Mouse (Mus musculus) T-helper 2 cell (primary cell): ENCODE data around the gene Gatad2a.
"Not testable (repeated sequence)": the region's sequence is repeated elsewhere in the genome, so short reads cannot be mapped to it uniquely, and the experiment has no call there.

Experiments
- in situ Hi-C: fragments of 300-600 bp; cut with MboI, MseI; formaldehyde crosslinking; loops from one replicate; pipeline ENCODE4 v1.15.1; 2025; ENCODE audit warnings: high pct_unique_total_duplicates

Gatad2a gene

GRCm38 (mm10) chr8:69995422-69995775 is 785 bp downstream of the Gatad2a start:
- in situ Hi-C loops = no loop called here

- in situ Hi-C loops = not testable (repeated sequence)
Observed at GRCm38 (mm10) chr8:69988936-69989335, 7.2 kb downstream of the Gatad2a start.

- in situ Hi-C loops = no loop called here
Observed at GRCm38 (mm10) chr8:69987744-69988143, 8.4 kb downstream of the Gatad2a start.

DNA sequence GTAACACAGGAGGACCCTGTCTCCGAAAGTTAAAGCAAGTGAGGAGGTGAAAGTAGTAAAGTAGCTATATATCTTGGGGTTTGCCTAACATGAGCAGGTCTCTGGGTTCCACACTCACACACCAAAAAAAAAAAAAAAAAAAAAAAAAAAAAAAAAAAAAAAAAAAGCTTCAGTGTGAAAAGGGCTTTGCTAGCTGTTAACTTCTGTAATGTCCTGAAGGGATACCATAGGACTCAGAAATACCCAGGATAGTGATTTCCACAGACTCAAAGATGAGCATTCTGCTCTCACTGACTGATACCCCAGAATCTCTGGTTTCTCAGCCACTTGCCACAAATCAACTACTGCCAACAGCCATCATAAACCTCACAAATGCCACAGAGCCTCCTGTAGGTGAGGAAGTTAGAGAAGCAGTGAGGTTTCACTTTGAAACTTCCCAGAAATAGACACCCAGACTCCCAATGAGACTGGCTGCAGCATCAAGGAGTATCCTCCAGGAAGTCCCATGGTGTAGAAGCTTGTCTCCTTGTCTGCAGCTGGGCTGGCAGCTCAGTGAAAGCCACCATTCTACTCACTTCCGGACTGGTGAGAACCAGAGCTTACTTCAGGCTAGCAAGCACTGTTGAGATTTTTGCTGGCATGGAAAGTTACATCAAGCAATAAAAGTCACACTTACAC is 11.2 kb downstream of the Gatad2a start:
- in situ Hi-C loops = no loop called here

- in situ Hi-C loops = no loop called here
Observed at GRCm38 (mm10) chr8:69978456-69978855, 17.7 kb downstream of the Gatad2a start.

GRCm38 (mm10) chr8:69974806-69975205 is 21.4 kb downstream of the Gatad2a start:
- in situ Hi-C loops = no loop called here

DNA sequence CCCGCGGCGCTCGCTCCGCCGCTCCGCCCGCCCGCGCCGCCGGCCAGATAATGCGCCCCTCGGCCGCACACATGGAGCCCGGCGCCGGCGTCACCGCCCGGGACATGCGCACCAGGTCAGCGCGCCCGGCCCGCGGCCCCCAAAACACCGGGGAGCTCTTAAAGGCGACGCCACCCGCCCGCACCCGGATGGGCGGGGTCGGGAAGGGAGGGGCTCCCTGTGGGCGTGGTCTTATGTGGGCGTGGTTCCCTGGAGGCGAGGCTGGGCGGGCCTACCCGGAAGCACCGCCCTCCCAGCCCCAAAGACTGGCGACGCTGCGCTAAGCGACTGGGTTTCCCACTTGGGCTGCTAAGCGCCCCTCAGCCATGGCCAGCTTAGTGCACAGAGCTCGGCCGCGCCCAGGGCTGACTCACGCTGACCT is 22.0 kb downstream of the Gatad2a start:
- in situ Hi-C loops = no loop called here

GRCm38 (mm10) chr8:69973442-69974161 is 22.6 kb downstream of the Gatad2a start:
- in situ Hi-C loops = no loop called here

- in situ Hi-C loops = no loop called here
Observed at GRCm38 (mm10) chr8:69973063-69973441, 23.1 kb downstream of the Gatad2a start.

GRCm38 (mm10) chr8:69970880-69971279 is 25.3 kb downstream of the Gatad2a start:
- in situ Hi-C loops = no loop called here

DNA sequence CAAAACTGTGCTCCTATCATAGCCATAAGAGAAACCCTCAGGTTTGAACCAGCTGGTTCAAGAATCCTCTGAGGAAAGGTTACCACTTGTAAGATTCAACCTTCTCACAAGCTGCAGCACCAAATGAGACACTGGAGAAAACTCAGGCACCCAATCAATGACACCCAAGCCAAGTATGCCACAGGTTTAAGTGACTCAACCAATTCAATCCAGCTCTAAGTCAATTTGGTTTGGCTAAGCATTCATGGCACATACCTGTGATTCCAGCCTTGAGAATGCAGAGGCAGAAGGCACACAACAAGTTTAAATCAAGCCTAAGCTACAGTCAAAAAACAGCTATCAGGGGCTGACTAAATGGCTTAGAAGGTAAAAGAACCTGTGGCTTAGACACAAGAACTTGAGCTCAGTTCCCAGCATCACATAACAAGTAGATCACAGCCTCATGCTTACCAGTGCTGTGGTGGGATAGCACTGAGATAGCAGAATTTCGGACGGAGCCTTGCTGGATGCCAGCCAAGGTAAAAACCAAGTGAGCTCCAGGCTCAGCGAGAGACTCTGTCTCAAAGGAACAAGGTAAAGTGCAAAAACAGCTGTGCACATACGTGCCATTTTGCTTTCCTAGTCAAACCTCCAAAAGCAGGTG is 28.8 kb downstream of the Gatad2a start:
- in situ Hi-C loops = no loop called here

- in situ Hi-C loops = no loop called here
Observed at GRCm38 (mm10) chr8:69959241-69959640, 36.9 kb downstream of the Gatad2a start.

- in situ Hi-C loops = no loop called here
Observed at GRCm38 (mm10) chr8:69957879-69958278, 38.3 kb downstream of the Gatad2a start.

- in situ Hi-C loops = no loop called here
Observed at GRCm38 (mm10) chr8:69957419-69957818, 38.8 kb downstream of the Gatad2a start.

DNA sequence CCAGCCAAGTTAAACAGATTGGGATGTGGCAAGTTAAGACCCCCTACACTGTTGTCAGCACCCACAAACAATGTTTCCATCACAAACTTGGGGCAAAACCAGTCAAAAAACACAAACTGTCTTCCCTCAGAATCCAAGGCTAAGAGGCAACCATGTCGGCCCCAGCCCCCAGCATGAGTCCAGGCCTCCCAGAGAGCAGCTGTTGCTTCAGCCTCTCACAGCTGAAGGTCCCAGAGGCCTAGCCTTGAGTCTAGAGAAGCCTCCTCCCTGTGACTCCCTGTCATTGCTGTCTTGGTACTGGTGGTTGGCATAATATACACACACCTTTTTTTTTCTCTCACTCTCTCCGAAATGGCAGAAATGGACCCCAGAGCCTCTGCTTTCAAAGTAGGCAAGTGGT is 39.5 kb downstream of the Gatad2a start:
- in situ Hi-C loops = no loop called here

GRCm38 (mm10) chr8:69954642-69955041 is 41.5 kb downstream of the Gatad2a start:
- in situ Hi-C loops = no loop called here

DNA sequence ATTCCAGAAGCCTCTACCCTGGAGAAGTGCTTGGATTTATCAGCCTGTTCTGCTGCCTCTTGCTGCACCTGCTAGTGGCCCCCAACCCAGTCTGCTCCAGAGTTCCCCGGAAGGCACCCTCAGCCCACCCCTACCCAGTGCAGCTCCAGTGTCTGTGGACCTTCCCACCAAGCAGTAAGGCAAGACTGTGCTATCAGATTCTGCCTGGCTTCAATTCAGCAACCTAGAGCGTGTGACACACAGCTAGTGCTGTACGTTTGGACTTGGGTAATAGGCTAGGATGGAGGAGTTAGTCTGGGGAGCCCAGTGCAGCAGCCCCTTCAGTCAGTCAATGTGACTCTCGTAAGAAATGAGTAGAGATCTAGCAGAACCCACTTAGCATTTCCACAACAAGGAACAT is 42.0 kb downstream of the Gatad2a start:
- in situ Hi-C loops = no loop called here

- in situ Hi-C loops = no loop called here
Observed at GRCm38 (mm10) chr8:69950300-69950699, 45.9 kb downstream of the Gatad2a start.

- in situ Hi-C loops = not testable (repeated sequence)
Observed at GRCm38 (mm10) chr8:69942495-69942894, 53.7 kb downstream of the Gatad2a start.

DNA sequence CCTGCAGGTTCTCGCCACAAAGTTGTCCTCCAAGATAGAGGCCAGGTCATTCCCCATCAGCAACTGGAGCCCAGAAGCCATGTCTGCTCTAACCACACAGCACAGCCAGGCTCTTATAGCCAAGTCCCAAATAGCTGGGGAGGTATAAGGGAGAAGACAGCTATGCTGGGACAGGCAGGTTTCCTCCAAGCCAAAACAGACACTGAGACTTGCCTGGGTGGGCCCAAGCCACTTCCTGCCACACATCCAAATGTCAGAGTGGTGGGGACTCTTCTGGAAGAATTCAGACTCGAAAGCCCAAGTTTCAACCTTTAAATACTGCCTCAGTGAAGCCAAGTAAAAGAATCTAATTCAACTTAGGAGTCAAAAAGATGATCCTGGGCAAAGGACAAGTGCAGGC is 55.8 kb downstream of the Gatad2a start:
- in situ Hi-C loops = no loop called here

DNA sequence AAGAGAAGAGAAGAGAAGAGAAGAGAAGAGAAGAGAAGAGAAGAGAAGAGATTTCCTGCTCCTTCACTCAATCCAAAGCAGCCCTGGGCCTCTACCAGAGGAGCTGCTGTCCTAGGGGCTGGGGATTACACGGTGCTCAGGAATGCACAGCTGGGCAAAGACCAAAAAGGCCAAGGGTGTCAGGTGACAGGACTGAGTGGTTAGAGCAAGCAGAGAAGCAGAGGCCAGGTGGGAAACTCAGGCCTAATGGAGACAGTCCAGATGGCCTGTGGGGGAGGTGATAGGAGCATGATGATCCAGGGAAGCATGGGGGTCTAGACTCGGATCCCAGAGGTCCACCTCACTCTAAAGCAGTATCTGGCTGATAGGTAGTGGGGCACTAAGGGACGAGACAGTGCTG is 56.6 kb downstream of the Gatad2a start:
- in situ Hi-C loops = no loop called here

GRCm38 (mm10) chr8:69938245-69938982 is 57.8 kb downstream of the Gatad2a start:
- in situ Hi-C loops = no loop called here
